Mouse (Mus musculus) lung, embryonic 16.5 days (tissue): ENCODE results near the gene Mtr. TPM values are rescaled to one million over a fixed set of nuclear protein-coding genes. Genes with fewer than 3 reads are reported as not detected.

Experiments
- ATAC-seq: fragments of 200-750 bp; cut with Nextera tagmentation; 2 replicates; pipeline ENCODE4 v1.8.0; 2017; ENCODE audit warnings: low read depth, mild to moderate bottlenecking, moderate library complexity
- H3K27ac ChIP-seq: fragments of 300-500 bp; sonication (generic); 2 replicates; pipeline ENCODE4 v1.5.1; 2014; ENCODE audit warnings: mild to moderate bottlenecking, control low read depth, low read length
- H3K27me3 ChIP-seq: fragments of 300-500 bp; sonication (generic); 2 replicates; pipeline ENCODE4 v1.6.1; 2014; ENCODE audit warnings: low read depth, low read length, mixed read lengths; ENCODE audit not compliant: control insufficient read depth, insufficient read depth
- H3K36me3 ChIP-seq: fragments of 300-500 bp; sonication (generic); 2 replicates; pipeline ENCODE4 v1.6.1; 2014; ENCODE audit warnings: low read length; ENCODE audit not compliant: control insufficient read depth, insufficient read depth
- H3K4me1 ChIP-seq: fragments of 300-500 bp; sonication (generic); replicated peaks from 2 replicates; pipeline ENCODE4 v1.6.1; 2014; ENCODE audit warnings: low read length, mixed read lengths; ENCODE audit not compliant: control insufficient read depth, insufficient read depth
- H3K4me2 ChIP-seq: fragments of 300-500 bp; sonication (generic); 2 replicates; pipeline ENCODE4 v1.6.1; 2014; ENCODE audit warnings: low read depth, low read length, control low read depth
- H3K4me3 ChIP-seq: fragments of 300-500 bp; sonication (generic); 2 replicates; pipeline ENCODE4 v1.5.1; 2014; ENCODE audit warnings: mild to moderate bottlenecking, low read length, control low read depth
- H3K9ac ChIP-seq: fragments of 300-500 bp; sonication (generic); 2 replicates; pipeline ENCODE4 v1.6.1; 2014; ENCODE audit warnings: low read length, control low read depth
- H3K9me3 ChIP-seq: fragments of 300-500 bp; sonication (generic); 2 replicates; pipeline ENCODE4 v1.6.1; 2016; ENCODE audit warnings: low read length; ENCODE audit not compliant: control insufficient read depth
- WGBS: fragments of 180-500 bp; shearing (Covaris S2); extraction: QIAGEN DNeasy Blood & Tissue Kit; methylation state at CpG from one replicate; pipeline ENCODE4 v1.1.7; 2014; 5-methylcytosine and 5-hydroxymethylcytosine counted together
- polyA plus RNA-seq: library from polyadenylated mRNA; unstranded; fragments of >200 nt; fragmentation: Nextera tagmentation; extraction: Ambion mirVana; gene quantifications from 2 replicates; pipeline ENCODE4 v1.2.1, GENCODE M21; 2015

Mtr gene
- polyA plus RNA-seq, 1 experiment from 2014 or later = 15.6 TPM

- H3K4me1 ChIP-seq = no peaks in the 10 kb centered on the region
- peaks cover 18% of the 10 kb centered on the region for H3K36me3 ChIP-seq
- H3K27ac ChIP-seq = no peak overlapping the region
- H3K27me3 ChIP-seq = no peaks in the 10 kb centered on the region
- no peak overlapping the region for H3K4me3 ChIP-seq
- H3K4me2 ChIP-seq = no peak overlapping the region
- WGBS = 84% methylated on average over 5 of the region's 5 CpGs
- no peak for ATAC-seq
- H3K9me3 ChIP-seq = no peaks in the 10 kb centered on the region
- H3K9ac ChIP-seq = no peak overlapping the region
Measured at GRCm38 (mm10) chr13:12214922-12215321, 43.0 kb downstream of the Mtr start.

DNA sequence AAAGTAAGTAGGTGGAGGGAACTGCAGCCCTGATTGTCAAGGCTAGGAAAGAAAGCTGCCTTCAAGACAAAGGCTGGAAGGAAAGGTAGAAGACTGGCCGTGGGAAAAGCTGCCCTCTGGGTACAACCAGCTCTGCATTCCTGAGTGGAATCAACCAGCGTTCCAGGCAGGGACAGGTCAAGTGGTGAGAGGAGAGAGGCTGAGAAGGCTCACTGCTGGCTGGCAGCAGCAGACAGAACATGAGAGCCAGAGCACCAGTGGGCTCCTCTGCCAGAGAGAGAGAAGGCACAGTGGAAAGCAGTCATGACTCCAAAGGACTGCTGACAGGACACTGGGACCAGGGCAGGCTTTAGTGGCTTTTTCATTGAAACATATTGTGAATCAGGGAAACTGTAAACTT, 46.9 kb downstream of the Mtr start:
- Histone ChIP-seq H3K27me3 (no peaks in the 10 kb centered on the region), H3K4me2 (no peak overlapping the region), H3K4me1 (no peaks in the 10 kb centered on the region), H3K4me3 (no peak overlapping the region), H3K9me3 (no peaks in the 10 kb centered on the region), H3K36me3 (peaks cover 21% of the 10 kb centered on the region), H3K9ac (no peak overlapping the region), H3K27ac (no peak overlapping the region)
- WGBS = 58% methylated on average over 2 of the region's 2 CpGs
- ATAC-seq = no peak

DNA sequence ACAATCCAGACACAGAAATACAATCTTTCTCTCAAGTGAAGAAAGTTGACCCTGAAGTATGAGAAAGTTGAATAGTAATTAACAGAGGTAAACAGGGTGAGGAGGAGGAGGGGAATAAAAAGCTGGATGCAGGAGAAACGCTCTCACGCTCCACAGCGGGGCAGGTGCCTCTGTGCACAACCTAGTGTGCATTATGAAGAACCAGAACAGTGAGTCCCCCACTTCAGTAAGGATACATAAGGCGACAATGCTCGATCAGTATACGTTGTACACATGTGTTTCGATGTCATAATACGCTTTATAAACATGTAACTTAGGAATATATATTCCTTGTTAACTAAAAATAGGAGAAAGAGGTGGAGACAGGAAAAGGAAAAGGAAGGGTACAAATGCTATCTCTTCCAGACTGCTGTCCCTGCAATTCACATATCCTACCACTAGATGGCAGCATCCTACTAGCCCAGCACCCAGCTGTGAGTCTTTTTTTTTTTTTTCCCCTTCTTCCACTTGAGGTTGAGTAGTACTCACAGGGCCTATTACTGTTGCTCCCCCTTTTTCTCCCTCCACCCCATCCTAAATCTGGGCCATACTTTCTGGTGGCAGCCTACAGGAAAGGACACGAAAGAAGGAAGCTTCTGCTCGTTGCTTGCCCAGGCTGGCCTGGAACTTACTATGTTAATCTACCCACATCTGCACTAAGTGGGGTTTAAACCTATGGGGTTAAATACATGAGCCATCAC, 47.7 kb downstream of the Mtr start:
- Histone ChIP-seq H3K4me3 (no peak overlapping the region), H3K4me1 (no peaks in the 10 kb centered on the region), H3K36me3 (peaks cover 16% of the 10 kb centered on the region), H3K4me2 (no peak overlapping the region), H3K9me3 (no peaks in the 10 kb centered on the region), H3K27me3 (no peaks in the 10 kb centered on the region), H3K27ac (no peak overlapping the region), H3K9ac (no peak overlapping the region)
- 73% methylated on average over 10 of the region's 10 CpGs for WGBS
- ATAC-seq = peak; percentile 38

DNA sequence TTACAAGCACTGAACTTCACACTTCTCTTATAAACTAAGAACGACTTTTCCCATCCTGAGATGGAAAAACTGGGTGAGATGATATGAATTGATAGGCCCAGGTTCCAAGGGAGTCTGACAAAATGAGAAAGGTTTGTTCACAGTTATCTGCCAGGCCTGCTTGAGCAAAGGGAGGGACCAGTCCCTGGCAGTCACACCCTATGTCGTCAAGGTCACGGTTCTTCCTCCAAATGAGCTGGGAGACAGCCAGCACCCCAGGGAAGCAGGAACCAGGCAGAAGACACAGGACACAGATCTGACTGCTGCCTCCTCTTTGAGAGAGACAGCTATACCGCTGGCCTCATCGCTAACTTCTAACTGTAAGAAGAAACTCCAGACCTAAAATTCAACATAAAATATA, 57.5 kb downstream of the Mtr start:
- no peaks in the 10 kb centered on the region for H3K4me1 ChIP-seq
- H3K4me2 ChIP-seq = no peak overlapping the region
- H3K9me3 ChIP-seq = no peaks in the 10 kb centered on the region
- ATAC-seq = no peak
- H3K27me3 ChIP-seq = no peaks in the 10 kb centered on the region
- no peak overlapping the region for H3K4me3 ChIP-seq
- WGBS = 71% methylated on average over 5 of the region's 5 CpGs
- H3K27ac ChIP-seq = no peak overlapping the region
- H3K36me3 ChIP-seq = peaks cover 18% of the 10 kb centered on the region; the same call in 1 of the 2 replicates
- no peak overlapping the region for H3K9ac ChIP-seq

- no peak overlapping the region for H3K4me2 ChIP-seq
- H3K9ac ChIP-seq = no peak overlapping the region
- H3K4me3 ChIP-seq = no peak overlapping the region
- ATAC-seq = no peak
- no peaks in the 10 kb centered on the region for H3K27me3 ChIP-seq
- H3K4me1 ChIP-seq = no peaks in the 10 kb centered on the region
- H3K27ac ChIP-seq = no peak overlapping the region
- no peaks in the 10 kb centered on the region for H3K9me3 ChIP-seq
- WGBS = 86% methylated on average over 2 of the region's 2 CpGs
- peaks cover 14% of the 10 kb centered on the region for H3K36me3 ChIP-seq
Measured at GRCm38 (mm10) chr13:12198486-12198885, 59.4 kb downstream of the Mtr start.

GRCm38 (mm10) chr13:12196861-12197260, 61.1 kb downstream of the Mtr start:
- Histone ChIP-seq H3K4me1 (no peaks in the 10 kb centered on the region), H3K4me2 (no peak overlapping the region), H3K9me3 (no peaks in the 10 kb centered on the region), H3K27ac (no peak overlapping the region), H3K9ac (no peak overlapping the region), H3K27me3 (no peaks in the 10 kb centered on the region), H3K4me3 (no peak overlapping the region), H3K36me3 (peaks cover 16% of the 10 kb centered on the region)
- 84% methylated on average over 4 of the region's 4 CpGs for WGBS
- ATAC-seq = no peak

- Histone ChIP-seq H3K36me3 (peaks cover 16% of the 10 kb centered on the region), H3K27me3 (no peaks in the 10 kb centered on the region), H3K9ac (no peak overlapping the region), H3K4me1 (no peaks in the 10 kb centered on the region), H3K27ac (no peak overlapping the region), H3K4me2 (no peak overlapping the region), H3K4me3 (no peak overlapping the region), H3K9me3 (no peaks in the 10 kb centered on the region)
- 0 out of 2 replicates have a peak, but pooled peaks have one; percentile 17 for ATAC-seq
- 82% methylated on average over 3 of the region's 3 CpGs for WGBS
Measured at GRCm38 (mm10) chr13:12196012-12196411, 61.9 kb downstream of the Mtr start.

DNA sequence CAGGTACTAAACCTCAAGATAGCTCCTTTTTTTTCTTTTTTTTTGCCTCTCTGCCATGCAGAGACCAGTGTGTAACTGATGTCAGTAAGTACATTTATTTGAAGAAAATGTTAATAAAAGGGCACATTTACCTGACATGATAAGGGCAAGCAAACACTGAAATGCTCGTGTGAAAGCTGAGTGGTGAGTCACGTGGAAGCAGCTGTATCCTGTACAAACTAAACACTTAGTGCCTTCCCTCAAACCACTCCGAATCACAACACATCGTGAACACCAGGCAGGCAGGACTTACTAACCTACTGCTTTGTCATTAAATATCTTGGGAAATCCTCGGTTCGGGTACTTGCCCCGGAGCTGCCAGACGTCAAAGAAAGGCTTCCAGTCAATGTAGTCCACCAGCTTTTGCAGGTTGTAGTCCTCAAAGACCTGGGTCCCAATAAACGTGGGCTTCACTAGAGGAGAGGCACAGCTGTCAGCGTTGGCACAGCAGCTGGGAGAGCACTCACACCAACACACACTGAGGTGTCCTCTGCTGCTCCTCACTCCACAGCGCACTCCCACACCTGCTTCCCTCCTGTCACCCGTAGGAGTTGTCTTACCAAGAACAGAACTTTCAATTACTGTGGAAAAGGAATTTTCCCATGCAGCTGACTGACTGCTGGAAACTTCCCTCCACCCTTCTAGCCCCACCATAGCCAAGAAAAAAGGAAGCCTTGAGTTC, 62.8 kb downstream of the Mtr start:
- Histone ChIP-seq H3K27ac (no peak overlapping the region), H3K27me3 (no peaks in the 10 kb centered on the region), H3K4me2 (no peak overlapping the region), H3K36me3 (peaks cover 17% of the 10 kb centered on the region), H3K9me3 (no peaks in the 10 kb centered on the region), H3K4me1 (no peaks in the 10 kb centered on the region), H3K4me3 (no peak overlapping the region), H3K9ac (no peak overlapping the region)
- ATAC-seq = no peak
- WGBS = 68% methylated on average over 12 of the region's 12 CpGs

- H3K4me1 ChIP-seq = no peaks in the 10 kb centered on the region
- 94% methylated on average over 11 of the region's 11 CpGs for WGBS
- no peak for ATAC-seq
- H3K9ac ChIP-seq = no peak overlapping the region
- peaks cover 7% of the 10 kb centered on the region for H3K36me3 ChIP-seq
- no peak overlapping the region for H3K4me2 ChIP-seq
- H3K4me3 ChIP-seq = no peak overlapping the region
- no peaks in the 10 kb centered on the region for H3K9me3 ChIP-seq
- no peak overlapping the region for H3K27ac ChIP-seq
- no peaks in the 10 kb centered on the region for H3K27me3 ChIP-seq
Measured at GRCm38 (mm10) chr13:12189219-12189618, 68.7 kb downstream of the Mtr start.
